Mouse (Mus musculus): ENCODE data around the gene Cngb1. TPM values are rescaled to one million over a fixed set of nuclear protein-coding genes. Genes with fewer than 3 reads are reported as not detected.

The Cngb1 gene
- polyA plus RNA-seq, 1 experiment from 2014 or later = 0.13 TPM

DNA sequence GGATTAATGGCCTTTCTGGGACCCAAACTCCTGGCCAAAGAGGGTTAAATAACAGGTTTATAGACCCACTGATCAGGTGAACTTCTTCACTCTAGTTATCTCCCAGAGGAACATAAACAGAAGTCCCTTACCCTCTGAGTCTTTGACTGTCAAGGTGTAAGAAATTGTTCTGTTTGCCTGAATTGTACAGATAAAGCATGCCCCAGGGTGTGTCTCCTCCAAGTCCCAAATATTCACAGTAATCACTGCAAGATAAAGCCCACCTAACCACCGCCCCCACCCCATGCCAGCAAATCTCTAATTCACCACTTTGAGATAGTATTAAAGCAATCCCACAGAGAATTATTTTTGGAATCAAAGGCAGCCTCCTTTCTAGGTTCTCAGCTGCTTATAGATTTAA is 24.0 kb upstream of the Cngb1 start:
- Histone ChIP-seq H3K9ac (replicated peaks; ENCODE audit: low read depth, low read length) (peak overlapping the region; percentile 96), H3K4me2 (ENCODE audit: low read depth, low read length) (peak overlapping the region; percentile 83), H3K4me3 (ENCODE audit: low read depth, low read length) (peak overlapping the region; percentile 90), H3K27ac (ENCODE audit: low read depth, low read length) (no peak overlapping the region; the same call in 1 of the 2 replicates), H3K9me3 (ENCODE audit: control insufficient read depth, low read length) (no peaks in the 10 kb centered on the region), H3K36me3 (ENCODE audit: control insufficient read depth, insufficient read depth, low read length) (peaks cover 35% of the 10 kb centered on the region), H3K27me3 (ENCODE audit: control insufficient read depth, insufficient read depth, low read length) (no peaks in the 10 kb centered on the region), H3K4me1 (ENCODE audit: control insufficient read depth, insufficient read depth, low read length) (peaks cover 14% of the 10 kb centered on the region)
- 93% methylated on average over 1 of the region's 1 CpGs for WGBS
- ATAC-seq (ENCODE audit: low read depth) = no peak

DNA sequence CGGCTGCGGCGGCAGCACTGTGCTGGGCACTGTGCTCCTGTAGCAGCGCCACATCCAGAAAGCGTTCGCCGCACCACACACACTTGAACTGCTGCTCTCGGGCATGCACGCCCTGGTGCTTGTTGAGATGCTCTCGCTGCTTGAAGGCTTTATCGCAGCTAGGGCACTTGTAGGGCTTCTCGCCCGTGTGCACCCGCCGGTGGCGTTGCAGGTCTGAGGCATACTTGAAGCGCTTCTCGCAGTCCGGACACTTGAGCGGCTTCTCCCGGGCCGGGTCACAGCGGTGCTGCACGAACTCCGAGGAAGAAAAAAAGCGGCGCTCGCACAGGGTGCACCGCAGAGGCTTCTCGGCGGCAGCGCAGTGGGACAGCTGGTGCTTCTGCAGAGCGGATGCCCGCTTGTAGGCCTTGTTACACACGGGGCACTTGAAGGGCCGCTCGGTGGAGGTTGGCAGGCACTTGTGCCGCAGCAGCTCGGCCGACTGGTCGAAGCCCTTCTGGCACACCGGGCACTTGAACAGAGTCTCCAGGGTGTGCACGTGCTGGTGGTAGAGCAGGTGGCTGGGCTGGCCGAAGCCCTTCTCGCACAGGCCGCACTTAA is 21.6 kb upstream of the Cngb1 start:
- H3K27me3 ChIP-seq (ENCODE audit: control insufficient read depth, insufficient read depth, low read length) = no peaks in the 10 kb centered on the region
- ATAC-seq (ENCODE audit: low read depth) = no peak
- no peak overlapping the region for H3K4me2 ChIP-seq (ENCODE audit: low read depth, low read length)
- H3K4me1 ChIP-seq (ENCODE audit: control insufficient read depth, insufficient read depth, low read length) = peaks cover 14% of the 10 kb centered on the region
- H3K36me3 ChIP-seq (ENCODE audit: control insufficient read depth, insufficient read depth, low read length) = peaks cover 39% of the 10 kb centered on the region
- H3K27ac ChIP-seq (ENCODE audit: low read depth, low read length) = no peak overlapping the region
- no peak overlapping the region for H3K4me3 ChIP-seq (ENCODE audit: low read depth, low read length)
- no peak overlapping the region for H3K9ac ChIP-seq (replicated peaks; ENCODE audit: low read depth, low read length)
- H3K9me3 ChIP-seq (ENCODE audit: control insufficient read depth, low read length) = no peaks in the 10 kb centered on the region
- 80% methylated on average over 46 of the region's 46 CpGs for WGBS

DNA sequence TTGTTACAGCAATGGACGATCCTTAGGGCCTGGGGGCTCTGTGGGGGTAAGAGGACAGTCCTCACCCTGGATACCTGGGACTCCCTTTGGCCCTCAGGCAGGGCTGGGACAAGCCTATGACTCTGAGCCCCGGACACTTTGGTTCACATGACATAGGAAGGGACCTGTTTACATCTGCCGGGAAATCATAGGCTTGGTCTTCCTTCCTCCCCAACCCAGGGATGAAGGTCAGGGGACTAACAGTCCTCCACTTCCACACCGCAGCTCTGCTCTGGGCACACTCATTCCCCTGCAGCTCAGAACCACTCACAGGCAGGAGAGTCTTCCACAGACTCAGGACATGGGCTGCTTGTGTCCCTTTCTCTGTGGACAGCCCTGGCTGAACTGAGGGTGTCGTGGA is 20.4 kb upstream of the Cngb1 start:
- peaks cover 39% of the 10 kb centered on the region for H3K36me3 ChIP-seq (ENCODE audit: control insufficient read depth, insufficient read depth, low read length)
- H3K27me3 ChIP-seq (ENCODE audit: control insufficient read depth, insufficient read depth, low read length) = no peaks in the 10 kb centered on the region
- H3K9ac ChIP-seq (replicated peaks; ENCODE audit: low read depth, low read length) = no peak overlapping the region
- H3K4me1 ChIP-seq (ENCODE audit: control insufficient read depth, insufficient read depth, low read length) = peaks cover 14% of the 10 kb centered on the region
- no peak overlapping the region for H3K27ac ChIP-seq (ENCODE audit: low read depth, low read length)
- H3K4me2 ChIP-seq (ENCODE audit: low read depth, low read length) = no peak overlapping the region
- no peaks in the 10 kb centered on the region for H3K9me3 ChIP-seq (ENCODE audit: control insufficient read depth, low read length)
- ATAC-seq (ENCODE audit: low read depth) = no peak
- 90% methylated on average over 5 of the region's 5 CpGs for WGBS
- no peak overlapping the region for H3K4me3 ChIP-seq (ENCODE audit: low read depth, low read length)

DNA sequence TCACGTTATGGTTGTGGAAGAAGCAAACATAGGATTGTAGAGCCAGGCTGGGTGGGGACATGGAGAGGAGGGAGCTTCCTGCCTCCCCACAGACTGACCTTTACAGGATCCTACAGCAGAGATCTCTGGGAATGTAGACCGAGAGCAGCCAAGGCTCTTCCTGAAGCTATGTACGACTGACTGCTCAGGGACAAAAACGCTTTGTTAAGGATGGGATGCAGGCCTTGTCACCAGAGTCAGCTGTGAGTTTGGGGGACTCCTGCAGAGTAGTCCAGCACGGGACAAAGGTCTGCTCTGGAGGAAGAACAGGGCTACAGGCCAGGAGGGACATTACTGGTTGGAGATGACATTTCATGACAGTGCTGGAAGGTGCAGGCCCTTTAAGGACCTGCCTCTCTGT is 18.3 kb upstream of the Cngb1 start:
- Histone ChIP-seq H3K9ac (replicated peaks; ENCODE audit: low read depth, low read length) (no peak overlapping the region), H3K4me1 (ENCODE audit: control insufficient read depth, insufficient read depth, low read length) (0 out of 2 replicates have a peak, but pooled peaks cover 4% of the 10 kb centered on the region), H3K4me2 (ENCODE audit: low read depth, low read length) (no peak overlapping the region), H3K4me3 (ENCODE audit: low read depth, low read length) (no peak overlapping the region), H3K27me3 (ENCODE audit: control insufficient read depth, insufficient read depth, low read length) (no peaks in the 10 kb centered on the region), H3K27ac (ENCODE audit: low read depth, low read length) (no peak overlapping the region), H3K36me3 (ENCODE audit: control insufficient read depth, insufficient read depth, low read length) (peaks cover 39% of the 10 kb centered on the region), H3K9me3 (ENCODE audit: control insufficient read depth, low read length) (no peaks in the 10 kb centered on the region)
- ATAC-seq (ENCODE audit: low read depth) = no peak
- WGBS = 56% methylated on average over 5 of the region's 5 CpGs

DNA sequence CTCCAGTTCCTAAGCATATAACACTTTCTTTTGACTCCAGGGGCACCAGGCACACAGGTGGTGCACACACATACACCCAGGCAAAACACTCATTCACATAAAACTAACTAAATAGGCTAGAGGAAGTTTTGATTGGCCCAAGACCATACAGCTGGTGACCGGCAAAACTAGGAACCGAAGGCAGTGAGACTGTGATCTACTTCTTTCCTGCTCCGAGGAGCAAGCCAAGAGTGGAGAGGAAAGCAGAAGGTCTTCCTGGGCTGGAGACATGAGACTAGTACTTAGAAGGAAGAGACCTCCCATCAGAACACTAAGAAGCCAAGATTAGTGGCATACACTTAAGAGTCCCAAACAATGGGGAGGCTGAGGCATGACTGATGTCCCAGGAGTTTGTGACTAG is 16.8 kb upstream of the Cngb1 start:
- no peak overlapping the region for H3K4me2 ChIP-seq (ENCODE audit: low read depth, low read length)
- no peaks in the 10 kb centered on the region for H3K9me3 ChIP-seq (ENCODE audit: control insufficient read depth, low read length)
- no peak overlapping the region for H3K9ac ChIP-seq (replicated peaks; ENCODE audit: low read depth, low read length)
- no peak for ATAC-seq (ENCODE audit: low read depth)
- no peak overlapping the region for H3K27ac ChIP-seq (ENCODE audit: low read depth, low read length)
- peaks cover 25% of the 10 kb centered on the region for H3K36me3 ChIP-seq (ENCODE audit: control insufficient read depth, insufficient read depth, low read length)
- no peak overlapping the region for H3K4me3 ChIP-seq (ENCODE audit: low read depth, low read length)
- no peaks in the 10 kb centered on the region for H3K27me3 ChIP-seq (ENCODE audit: control insufficient read depth, insufficient read depth, low read length)
- 75% methylated on average over 3 of the region's 3 CpGs for WGBS
- 0 out of 2 replicates have a peak, but pooled peaks cover 4% of the 10 kb centered on the region for H3K4me1 ChIP-seq (ENCODE audit: control insufficient read depth, insufficient read depth, low read length)

DNA sequence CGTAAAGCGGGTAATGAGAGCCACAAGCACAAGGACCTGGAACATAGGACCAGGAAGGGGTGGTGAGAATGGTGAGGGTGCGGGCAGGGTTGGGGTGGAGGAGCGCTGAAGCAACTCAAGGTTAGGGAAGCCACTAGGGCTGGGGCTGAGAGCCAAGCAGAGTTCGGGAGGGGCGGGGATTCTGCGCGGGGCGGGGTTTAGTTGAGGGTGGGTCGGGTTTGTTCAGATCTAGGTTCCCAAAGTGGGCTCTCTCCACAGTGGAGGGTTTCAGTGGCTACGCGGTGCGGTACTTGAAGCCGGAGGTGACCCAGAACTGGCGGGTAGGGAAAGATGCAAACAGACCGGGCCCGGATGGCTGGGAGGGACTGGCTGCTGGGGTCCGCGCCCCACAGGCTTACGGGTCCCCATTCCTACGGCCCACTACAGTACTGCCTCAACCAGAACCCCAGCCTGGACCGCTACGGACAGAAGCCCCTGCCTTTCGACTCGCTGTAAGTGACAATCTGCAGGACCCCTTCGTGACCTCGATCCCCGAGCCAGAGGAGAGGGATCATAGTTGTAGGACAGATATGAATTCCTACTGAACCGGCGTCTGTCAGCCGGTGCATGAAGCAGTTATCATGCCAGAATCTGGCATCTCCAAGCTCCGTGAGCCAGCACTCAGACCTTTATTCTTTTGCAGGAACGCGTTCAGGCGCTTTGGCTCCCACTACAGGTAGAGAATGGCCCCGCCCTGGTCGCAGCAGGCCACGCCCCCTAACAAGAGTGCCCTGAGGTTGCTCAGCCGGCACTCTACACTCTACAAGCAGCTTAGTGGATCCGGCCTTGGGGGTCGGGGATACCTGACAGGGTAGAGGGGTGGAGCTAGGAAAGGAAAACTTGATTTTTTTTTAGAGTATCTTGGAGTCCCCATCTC is 14.1 kb upstream of the Cngb1 start:
- 3% methylated on average over 41 of the region's 41 CpGs for WGBS

DNA sequence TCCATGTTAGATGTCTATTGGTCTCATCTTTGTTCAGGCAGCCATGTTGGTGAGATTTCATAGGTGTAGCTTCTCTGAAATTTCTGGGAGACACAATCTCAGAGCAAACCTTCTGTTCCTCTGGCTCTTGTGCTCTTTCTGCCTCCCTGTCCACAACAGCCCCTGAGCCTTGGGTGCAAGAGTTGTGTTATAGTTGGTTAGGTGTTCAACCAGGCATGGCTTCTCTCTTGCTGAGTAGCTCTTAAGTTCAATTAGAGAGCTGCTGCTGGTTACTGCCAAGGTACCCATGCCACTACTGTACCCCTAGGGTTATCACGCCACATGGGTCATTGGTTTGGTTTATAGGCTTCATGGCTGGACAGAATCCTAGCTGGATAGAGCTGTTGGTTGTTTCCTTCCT is 9.0 kb upstream of the Cngb1 start:
- no peak overlapping the region for H3K27ac ChIP-seq (ENCODE audit: low read depth, low read length)
- H3K36me3 ChIP-seq (ENCODE audit: control insufficient read depth, insufficient read depth, low read length) = no peaks in the 10 kb centered on the region
- H3K4me3 ChIP-seq (ENCODE audit: low read depth, low read length) = no peak overlapping the region
- H3K4me2 ChIP-seq (ENCODE audit: low read depth, low read length) = no peak overlapping the region
- no peaks in the 10 kb centered on the region for H3K9me3 ChIP-seq (ENCODE audit: control insufficient read depth, low read length)
- no peaks in the 10 kb centered on the region for H3K27me3 ChIP-seq (ENCODE audit: control insufficient read depth, insufficient read depth, low read length)
- H3K9ac ChIP-seq (replicated peaks; ENCODE audit: low read depth, low read length) = no peak overlapping the region
- no peak for ATAC-seq (ENCODE audit: low read depth)
- 93% methylated on average over 1 of the region's 1 CpGs for WGBS
- peaks cover 3% of the 10 kb centered on the region; the same call in 1 of the 2 replicates for H3K4me1 ChIP-seq (ENCODE audit: control insufficient read depth, insufficient read depth, low read length)

More for the DNA sequence above, 14.1 kb upstream of the Cngb1 start:
- peak overlapping the region; percentile 39; the same call in 1 of the 2 replicates for H3K9ac ChIP-seq (replicated peaks; ENCODE audit: low read depth, low read length)
- ATAC-seq (ENCODE audit: low read depth) = peak; percentile 81
- no peaks in the 10 kb centered on the region for H3K9me3 ChIP-seq (ENCODE audit: control insufficient read depth, low read length)
- H3K27me3 ChIP-seq (ENCODE audit: control insufficient read depth, insufficient read depth, low read length) = no peaks in the 10 kb centered on the region
- H3K4me1 ChIP-seq (ENCODE audit: control insufficient read depth, insufficient read depth, low read length) = no peaks in the 10 kb centered on the region
- peaks cover 5% of the 10 kb centered on the region for H3K36me3 ChIP-seq (ENCODE audit: control insufficient read depth, insufficient read depth, low read length)
- peak overlapping the region; percentile 63 for H3K4me2 ChIP-seq (ENCODE audit: low read depth, low read length)
- H3K27ac ChIP-seq (ENCODE audit: low read depth, low read length) = no peak overlapping the region
- H3K4me3 ChIP-seq (ENCODE audit: low read depth, low read length) = peak overlapping the region; percentile 36

DNA sequence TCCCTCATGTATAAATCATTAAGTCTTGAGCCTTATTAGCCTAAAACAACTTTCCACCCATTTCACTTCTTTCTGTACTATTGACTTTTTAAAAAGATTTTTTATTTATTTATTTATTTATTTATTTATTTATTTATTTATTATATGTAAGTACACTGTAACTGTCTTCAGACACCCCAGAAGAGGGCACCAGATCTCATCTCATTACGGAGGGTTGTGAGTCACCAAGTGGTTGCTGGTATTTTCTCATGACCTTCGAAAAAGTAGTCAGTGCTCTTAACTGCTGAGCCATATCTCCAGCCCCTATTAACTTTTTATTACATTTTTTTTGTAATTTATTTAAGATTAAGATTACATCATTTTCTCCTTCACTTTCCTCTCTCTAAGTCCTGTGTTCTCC is 8.3 kb upstream of the Cngb1 start:
- no peak overlapping the region for H3K4me3 ChIP-seq (ENCODE audit: low read depth, low read length)
- ATAC-seq (ENCODE audit: low read depth) = no peak

DNA sequence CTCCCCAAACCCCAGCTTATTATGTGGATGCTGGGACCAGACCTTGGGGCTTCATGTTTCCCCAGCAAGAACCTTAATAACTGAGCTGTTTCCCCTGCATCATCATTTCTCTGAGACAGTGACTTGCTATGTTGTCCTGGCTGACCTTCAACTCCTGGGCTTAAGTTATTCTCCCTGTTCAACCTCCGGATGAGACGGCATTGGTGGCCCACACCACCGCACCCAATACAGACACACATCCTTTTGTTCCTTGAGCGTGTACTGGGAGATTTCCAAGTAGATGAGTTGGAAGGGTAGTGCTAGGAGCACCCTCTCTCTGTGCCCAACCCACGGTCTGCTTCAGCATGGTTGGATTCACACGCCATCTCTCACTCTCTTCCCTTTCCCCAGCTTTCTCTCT is 7.5 kb upstream of the Cngb1 start:
- H3K36me3 ChIP-seq (ENCODE audit: control insufficient read depth, insufficient read depth, low read length) = no peaks in the 10 kb centered on the region
- no peaks in the 10 kb centered on the region for H3K27me3 ChIP-seq (ENCODE audit: control insufficient read depth, insufficient read depth, low read length)
- WGBS = 91% methylated on average over 6 of the region's 6 CpGs
- H3K27ac ChIP-seq (ENCODE audit: low read depth, low read length) = no peak overlapping the region
- H3K4me1 ChIP-seq (ENCODE audit: control insufficient read depth, insufficient read depth, low read length) = peaks cover 4% of the 10 kb centered on the region; the same call in 1 of the 2 replicates
- H3K4me3 ChIP-seq (ENCODE audit: low read depth, low read length) = no peak overlapping the region
- ATAC-seq (ENCODE audit: low read depth) = no peak
- H3K9ac ChIP-seq (replicated peaks; ENCODE audit: low read depth, low read length) = no peak overlapping the region
- no peak overlapping the region for H3K4me2 ChIP-seq (ENCODE audit: low read depth, low read length)
- no peaks in the 10 kb centered on the region for H3K9me3 ChIP-seq (ENCODE audit: control insufficient read depth, low read length)

More for the DNA sequence above, 8.3 kb upstream of the Cngb1 start:
- no peaks in the 10 kb centered on the region for H3K36me3 ChIP-seq (ENCODE audit: control insufficient read depth, insufficient read depth, low read length)
- WGBS = 85% methylated on average over 2 of the region's 2 CpGs
- no peak overlapping the region for H3K27ac ChIP-seq (ENCODE audit: low read depth, low read length)
- no peaks in the 10 kb centered on the region for H3K27me3 ChIP-seq (ENCODE audit: control insufficient read depth, insufficient read depth, low read length)
- H3K4me1 ChIP-seq (ENCODE audit: control insufficient read depth, insufficient read depth, low read length) = peaks cover 4% of the 10 kb centered on the region; the same call in 1 of the 2 replicates
- H3K9me3 ChIP-seq (ENCODE audit: control insufficient read depth, low read length) = no peaks in the 10 kb centered on the region
- no peak overlapping the region for H3K4me2 ChIP-seq (ENCODE audit: low read depth, low read length)
- no peak overlapping the region for H3K9ac ChIP-seq (replicated peaks; ENCODE audit: low read depth, low read length)
